Mouse (Mus musculus): ENCODE measurements around the gene Sptssa. TPM values are rescaled to one million over a fixed set of nuclear protein-coding genes. Genes with fewer than 3 reads are reported as not detected.

The Sptssa gene
- total RNA-seq (2023) = 10 to 100 TPM; 28.8 to 34.9 TPM

DNA sequence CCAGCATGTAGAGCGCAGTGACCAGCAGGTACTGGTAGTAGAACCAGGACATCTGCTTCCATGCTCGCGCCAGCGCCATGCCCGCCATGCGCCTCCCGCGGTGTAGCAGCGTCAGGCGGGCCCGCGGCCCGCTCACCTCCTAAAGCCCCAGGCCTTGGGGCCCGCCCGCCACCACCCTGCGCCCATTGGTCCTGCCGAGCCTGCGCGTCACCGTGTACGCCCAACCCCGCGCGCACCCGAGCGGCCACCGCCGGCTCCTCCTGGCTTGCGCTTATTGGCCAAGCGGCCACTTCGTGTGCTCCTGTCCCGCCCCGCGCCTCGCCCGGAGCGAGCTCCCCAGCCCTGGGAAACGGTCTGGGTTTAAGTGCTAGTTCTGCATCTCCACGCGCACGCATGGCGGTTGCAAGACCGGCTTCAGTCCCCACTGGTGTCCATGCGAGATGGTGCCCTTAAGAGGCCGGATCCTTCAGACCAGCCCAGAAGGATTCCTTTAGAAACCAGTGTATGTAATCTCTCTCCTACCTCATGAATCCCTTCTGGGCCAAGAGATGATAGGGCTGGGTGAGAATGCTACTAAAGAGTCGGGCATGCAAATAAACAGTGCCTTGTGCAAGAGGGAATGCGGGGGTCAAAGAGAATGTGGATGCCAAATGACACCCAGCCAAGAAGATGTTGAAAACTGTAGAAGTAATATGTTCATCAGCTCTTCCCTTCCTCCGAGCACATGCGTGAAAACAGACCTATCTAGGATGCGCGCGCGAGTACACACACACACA is at the start of gene Sptssa:
Sptssa (minus strand) TSS at position 178 of the 776 bp plus-strand sequence.

DNA sequence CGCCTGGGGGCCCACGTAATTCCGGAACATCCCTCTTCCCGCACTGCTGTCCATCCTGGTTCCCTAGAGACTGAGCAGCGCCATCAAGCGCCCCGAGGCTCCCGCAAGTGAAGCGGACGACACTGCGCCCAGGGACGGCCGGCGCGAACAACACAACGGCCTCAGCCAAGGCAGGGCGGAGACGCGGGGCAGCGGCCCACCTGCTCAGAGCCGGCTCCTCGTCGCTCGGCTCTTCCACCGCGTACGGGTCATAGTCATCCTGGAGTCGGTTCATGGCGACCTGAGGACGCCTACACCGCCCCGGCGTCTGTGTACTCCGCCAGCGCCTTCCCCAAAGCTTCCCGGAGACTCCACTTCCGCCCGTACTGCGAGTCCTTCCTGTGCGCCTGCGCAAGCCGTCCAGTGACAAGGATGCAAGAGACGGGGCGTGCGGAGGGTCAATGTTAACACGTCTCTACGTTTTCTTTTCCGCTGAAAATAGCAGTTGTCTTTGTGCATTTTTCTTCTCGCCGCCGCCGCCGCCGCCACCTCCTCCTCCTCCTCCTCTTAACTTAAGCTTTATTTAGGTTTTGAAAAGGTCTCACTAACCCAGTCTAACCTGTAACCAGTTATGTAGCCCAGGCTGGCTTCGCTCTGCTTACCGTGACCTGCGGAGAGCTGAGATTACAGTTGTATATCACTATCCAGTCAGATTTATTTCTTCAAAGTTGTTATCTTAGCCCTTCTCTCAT is 39.3 kb upstream of the Sptssa start, which contains the start of gene Eapp:
Eapp (minus strand) TSS at position 387 of the 731 bp plus-strand sequence.

Other genes starting within 250 kb of the Sptssa start
- gene Eapp, start 39.3 kb upstream of the Sptssa start, total RNA-seq (2023) = 10 to 100 TPM; 37.5 to 42.3 TPM
- 10 to 100 TPM; 65.7 to 68.9 TPM for gene Snx6, start 139.1 kb upstream of the Sptssa start, total RNA-seq (2023)
- 10 to 100 TPM; 51.6 to 68.1 TPM for gene Cfl2, start 206.3 kb upstream of the Sptssa start, total RNA-seq (2023)